Mouse (Mus musculus): ENCODE results near the gene Plcb4.
A peak's percentile ranks its signal among the peaks of the same experiment; 100 is the strongest.

Plcb4 gene

DNA sequence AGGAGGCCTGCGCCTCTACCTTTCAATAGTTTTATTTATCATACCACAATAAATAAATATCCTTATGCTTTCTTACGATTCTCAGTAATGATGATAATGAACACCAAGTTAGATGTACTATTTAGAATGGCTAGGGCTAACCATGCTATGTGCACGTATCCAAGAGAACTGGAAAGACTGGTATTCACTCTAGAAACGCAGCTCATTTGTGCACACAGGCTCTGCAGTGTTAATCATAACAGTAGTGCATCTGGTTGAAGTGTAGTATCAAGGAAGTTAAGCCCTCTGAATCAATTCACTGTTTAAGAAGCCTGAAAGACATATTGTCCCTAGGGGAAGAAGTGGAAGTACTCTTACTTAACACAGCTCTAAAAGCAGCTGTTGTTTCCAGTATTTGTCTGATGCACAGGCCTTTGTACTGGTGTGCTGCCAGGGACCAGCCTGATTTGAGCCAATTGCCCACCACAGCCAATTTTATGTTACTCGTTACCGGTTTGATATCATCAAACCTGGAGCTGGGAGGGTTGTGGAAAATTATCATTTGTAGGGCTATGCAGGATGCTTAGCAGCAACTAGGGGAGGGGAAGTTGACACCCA lies 100.8 kb downstream of the Plcb4 start:
- DNase-seq (ENCODE audit: low read depth, low spot score) = no peak

DNA sequence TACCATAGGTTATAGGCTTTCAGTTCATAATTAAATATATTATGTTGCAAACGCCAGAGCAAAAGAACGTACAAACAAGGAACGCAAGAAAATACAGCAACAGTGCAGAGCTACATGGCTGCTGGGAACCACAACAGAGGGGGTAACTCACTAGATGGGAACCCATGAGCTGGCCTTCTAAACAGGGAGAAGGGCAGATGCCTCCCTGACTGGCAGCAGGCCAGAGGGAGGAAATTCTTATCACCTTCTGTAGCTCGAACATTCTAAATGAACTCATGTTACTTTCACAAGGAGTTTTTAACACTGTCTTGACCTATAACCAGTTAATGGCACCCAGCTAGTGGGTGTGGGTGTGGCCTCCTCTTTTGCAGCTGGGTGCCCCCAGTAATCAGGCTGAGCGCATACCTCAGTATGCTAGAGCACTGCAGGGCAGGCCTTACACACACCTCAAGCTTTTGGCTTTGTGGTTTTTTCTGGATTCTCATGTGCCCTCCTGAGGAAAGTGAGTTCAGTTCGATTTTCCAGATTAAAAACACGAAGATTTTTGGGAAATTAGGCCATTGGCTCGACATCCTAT lies 102.5 kb downstream of the Plcb4 start:
- no peak for DNase-seq (ENCODE audit: low read depth, low spot score)

DNA sequence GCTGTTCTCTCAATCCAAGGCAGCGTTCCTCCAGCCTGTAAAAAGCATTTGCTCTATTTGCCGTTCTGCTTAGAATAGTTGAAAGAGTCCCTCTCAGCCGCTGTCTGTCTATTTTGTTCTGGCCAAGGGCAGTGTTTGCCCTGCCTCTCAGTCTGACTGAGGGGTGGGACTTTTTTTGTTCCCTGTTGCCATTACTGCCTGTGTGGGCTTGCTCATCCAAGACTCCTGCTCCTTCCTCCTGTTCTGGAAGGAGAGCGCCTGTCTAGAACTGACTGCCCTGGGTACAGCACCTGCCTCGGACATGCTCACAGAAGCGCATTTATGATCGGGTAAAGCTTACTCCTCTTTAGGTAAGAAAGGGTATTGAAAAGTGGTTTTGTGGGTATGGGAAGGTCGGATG lies 105.9 kb downstream of the Plcb4 start:
- no peak for DNase-seq (ENCODE audit: low read depth, low spot score)

DNA sequence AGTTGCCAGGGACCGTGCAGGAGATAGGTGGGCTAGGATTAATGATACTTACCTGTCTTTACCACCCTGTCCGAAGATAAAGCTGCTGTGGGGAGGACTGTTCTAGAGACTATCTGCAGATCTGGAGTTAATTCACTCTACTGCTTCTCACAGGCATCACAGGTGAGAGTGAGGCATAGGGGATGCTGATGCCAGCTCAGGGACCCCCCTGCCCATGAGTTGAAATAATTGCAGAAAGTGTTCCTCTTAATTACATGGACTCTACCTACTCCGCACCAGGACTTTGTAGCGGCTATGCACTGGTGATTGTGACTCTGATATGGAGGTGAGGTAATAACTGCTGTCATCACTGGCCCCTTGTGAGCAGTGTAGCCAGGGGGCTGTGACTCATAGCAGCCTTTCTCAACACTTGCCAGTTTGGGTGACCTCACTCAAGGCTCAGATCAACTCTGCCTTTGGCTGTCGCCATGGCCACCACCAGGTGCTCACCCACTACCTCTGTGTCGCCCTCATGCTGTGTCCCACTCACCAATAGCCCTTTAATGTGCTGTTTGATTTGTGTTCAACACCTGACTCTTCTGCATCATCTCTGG lies 107.8 kb downstream of the Plcb4 start:
- DNase-seq (ENCODE audit: low read depth, low spot score) = no peak

DNA sequence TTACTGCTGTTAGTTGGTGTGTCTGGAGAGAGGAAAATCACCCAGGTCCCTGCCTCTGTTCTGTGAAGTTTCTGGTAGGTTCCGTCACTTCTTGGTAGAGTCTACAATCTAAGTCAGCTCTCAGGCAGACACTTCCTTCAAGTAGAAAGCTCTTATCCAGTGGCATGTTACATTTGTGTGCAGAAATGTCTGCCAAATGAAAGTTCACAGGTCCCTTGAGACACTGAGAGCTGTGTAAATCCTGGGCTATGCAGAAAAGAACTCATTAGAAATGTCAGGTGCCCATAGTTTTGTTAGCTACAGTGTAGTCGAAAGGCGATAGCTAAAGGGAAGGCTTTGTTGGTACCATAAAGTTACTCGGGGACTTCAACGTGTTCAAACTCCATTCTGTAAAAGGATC lies 108.7 kb downstream of the Plcb4 start:
- no peak for DNase-seq (ENCODE audit: low read depth, low spot score)

DNA sequence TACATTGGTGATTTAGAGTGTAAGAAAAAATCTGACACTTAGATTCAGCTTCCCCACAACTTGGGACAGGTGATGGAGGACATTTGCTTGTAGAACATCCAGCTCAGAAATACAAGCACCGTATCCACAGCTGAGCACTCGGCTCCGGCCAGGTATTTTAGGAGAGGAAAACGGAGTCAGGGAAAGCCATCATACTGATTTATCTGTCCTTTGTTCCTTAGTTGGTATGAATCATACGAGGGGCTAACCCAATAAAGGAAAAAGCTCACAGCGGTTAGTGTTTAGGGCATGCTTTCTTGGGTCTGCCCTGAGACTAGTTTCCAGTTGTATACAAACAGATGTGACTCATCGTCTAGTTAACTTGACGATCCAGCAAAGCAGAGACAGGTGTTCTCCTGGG lies 110.9 kb downstream of the Plcb4 start:
- no peak for DNase-seq (ENCODE audit: low read depth, low spot score)

DNA sequence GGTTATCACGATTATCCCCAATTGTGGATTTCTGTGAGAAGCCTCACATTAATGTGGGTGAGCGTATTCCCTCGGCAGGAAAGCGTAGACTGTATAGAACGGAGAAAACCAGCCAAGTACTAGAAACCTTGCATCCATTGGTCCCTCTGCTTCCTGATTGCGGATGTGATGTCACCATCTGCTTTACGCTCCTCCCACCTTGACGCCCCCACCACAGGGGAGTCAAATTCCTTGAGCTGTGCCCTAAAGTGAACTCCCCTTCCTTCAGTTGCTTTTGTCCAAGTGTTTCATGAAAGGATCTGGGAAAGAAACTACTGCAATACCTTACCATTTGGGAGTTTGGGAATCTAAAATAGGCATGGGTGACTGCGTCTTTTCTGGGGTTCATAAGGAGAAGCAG lies 111.4 kb downstream of the Plcb4 start:
- no peak for DNase-seq (ENCODE audit: low read depth, low spot score)

DNA sequence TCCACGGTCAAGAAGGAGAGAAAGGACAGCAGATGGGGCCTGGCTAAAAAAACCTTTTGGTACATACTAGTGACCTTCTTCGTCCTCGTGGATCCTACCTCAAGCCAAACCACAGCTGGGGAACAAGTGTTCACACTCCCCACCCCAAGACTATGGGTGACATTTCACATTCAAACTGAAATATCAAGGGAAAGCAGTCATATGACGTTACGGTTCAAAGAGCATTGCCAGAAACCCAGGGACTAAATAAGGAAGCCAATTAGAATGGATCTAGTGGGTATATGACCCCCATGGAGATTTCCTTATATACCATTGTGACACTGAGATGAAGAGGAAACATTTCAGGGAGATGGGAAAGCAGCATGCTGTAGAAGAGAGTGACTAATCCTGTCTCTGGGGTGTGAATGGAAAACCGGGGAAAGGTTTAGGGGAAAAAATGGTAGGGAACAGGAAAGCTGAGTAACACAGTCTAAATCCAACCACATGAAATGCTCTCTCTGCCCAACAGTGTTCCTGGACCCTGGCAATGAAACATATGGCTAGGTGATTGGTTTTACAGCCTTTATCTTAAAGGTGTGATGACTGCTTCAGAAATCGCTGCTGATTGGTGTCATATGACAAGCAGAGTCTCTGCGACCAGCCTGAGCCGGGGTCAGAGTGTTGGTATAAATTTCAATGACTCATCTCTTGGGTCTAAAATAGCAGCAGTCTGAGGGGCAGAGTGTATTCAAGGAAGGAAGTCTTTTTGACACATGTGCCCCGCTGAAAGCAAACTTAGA lies 114.6 kb downstream of the Plcb4 start:
- no peak for DNase-seq (ENCODE audit: low read depth, low spot score)

DNA sequence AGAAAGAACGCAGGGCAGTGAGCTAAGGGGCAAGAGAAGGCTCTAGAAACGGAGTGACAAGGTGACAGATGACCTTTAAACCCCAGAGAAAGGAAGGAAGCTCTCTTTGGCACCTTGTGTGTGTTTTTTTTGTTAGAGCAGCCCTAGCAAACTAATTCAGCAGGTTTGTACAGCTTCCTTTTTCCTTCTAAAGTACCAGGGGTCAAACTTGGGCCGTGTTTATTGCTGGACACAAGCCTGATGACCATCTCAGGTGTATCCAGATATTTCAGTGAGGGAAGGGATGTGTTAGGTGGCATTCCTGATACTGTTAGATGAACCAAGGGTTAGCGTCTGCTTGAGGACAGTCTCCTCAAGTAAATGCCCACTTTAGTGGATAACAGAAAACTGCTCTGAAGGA lies 116.2 kb downstream of the Plcb4 start:
- no peak for DNase-seq (ENCODE audit: low read depth, low spot score)

DNA sequence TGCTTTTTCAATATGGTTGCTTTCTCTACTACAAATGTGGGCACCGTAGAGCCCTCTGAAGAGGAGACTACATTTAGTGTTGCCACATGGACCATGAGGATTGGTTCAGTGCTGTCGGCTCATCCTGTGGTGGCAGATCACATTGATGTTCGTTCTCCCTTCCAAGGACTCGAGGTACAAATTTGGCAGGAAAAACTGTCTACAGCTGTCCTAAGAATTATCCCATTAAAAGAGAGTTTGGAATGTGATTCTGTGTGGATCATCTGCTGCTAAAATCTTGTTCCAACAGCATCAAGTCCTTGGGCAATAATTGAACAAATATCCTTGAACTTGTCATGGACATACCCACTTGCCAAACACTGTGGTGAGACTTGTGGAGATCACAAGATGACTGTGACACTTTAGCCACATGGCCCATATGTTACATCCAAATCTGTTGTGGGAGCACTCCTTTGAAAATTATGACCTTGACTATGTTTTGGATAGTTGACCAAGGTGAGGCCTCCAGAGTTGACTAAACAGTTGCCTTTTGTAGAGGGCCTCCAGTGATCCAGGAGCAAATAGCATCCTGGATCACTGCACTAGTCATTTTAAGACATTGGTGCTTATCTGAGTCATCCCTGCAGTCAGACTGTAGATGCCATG lies 117.4 kb downstream of the Plcb4 start:
- DNase-seq (ENCODE audit: low read depth, low spot score) = no peak

DNA sequence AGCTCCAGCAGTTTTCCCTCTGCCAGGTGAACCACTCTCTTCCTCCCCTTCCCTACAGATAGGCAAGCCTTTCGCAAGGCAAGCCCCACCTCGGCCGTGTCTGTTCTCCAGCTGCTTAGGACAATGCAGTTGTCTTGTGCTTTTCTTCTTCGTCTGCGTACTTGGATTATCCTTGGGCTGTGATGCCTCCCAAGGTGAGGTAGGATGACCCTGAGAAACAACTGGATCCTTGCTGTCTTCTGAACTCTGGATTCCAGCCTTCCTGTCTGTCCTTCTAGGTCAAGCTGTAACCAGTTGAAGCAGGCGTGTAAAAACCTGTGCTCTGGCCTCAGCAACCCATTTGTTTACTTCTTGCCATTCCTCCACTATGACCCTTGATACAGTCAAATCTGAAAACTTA lies 122.6 kb downstream of the Plcb4 start:
- no peak for DNase-seq (ENCODE audit: low read depth, low spot score)

DNA sequence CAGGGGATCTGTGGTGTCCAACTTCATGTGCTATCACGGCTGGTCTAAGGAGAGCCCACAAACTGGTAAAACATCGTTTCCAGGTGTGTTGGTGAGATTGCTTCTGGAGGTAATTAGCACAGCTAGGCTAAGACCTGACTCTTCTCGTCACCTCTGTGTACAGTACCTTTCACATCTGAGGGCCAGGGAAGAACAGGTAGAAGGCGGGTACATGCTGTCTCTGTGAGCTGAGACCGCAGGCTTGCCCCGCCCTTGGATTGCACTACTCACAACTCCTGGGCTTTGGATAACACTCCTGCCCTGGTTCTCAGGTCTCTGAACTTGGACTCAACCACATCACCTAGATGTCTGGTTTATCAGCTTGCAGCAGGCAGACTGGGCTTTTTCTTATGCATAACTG lies 128.6 kb downstream of the Plcb4 start:
- no peak for DNase-seq (ENCODE audit: low read depth, low spot score)

DNA sequence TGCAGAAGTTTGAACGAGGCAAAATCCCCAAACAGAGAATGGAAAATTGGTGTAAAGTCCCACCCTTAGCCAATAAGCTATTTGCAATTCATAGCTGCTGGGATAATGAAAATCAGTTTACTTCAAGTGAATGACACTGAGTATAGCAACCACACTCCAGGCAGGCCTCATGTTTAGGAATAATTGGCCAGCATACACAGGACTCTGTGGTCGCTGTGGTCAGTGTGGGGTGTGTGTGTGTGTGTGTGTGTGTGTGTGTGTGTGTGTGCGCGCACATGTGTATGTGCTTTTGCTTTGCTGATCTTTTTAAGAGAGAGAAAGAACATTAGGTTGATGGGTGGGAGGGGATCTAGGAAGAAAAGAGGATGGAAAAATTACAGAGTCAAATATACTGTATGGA lies 134.1 kb downstream of the Plcb4 start:
- DNase-seq (ENCODE audit: low read depth, low spot score) = no peak

DNA sequence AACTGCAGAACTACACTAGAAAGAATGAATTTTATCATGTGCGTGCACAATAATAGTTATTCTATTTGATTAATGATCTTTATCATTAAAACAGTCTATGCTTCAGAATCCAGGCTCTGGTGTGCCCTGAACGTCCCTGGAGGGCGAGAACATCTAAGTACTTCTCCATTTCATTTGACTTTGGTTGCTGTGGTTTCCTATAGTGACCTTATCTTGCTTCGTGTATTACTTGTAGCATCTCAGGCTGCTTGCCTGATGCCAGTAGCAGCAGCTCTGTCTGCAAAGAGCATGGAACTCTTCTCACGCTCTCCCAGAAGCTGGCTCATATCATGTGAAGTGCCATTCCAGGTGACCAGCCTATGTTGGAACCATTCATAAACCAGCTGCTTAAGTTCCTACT lies 137.9 kb downstream of the Plcb4 start:
- no peak for DNase-seq (ENCODE audit: low read depth, low spot score)

DNA sequence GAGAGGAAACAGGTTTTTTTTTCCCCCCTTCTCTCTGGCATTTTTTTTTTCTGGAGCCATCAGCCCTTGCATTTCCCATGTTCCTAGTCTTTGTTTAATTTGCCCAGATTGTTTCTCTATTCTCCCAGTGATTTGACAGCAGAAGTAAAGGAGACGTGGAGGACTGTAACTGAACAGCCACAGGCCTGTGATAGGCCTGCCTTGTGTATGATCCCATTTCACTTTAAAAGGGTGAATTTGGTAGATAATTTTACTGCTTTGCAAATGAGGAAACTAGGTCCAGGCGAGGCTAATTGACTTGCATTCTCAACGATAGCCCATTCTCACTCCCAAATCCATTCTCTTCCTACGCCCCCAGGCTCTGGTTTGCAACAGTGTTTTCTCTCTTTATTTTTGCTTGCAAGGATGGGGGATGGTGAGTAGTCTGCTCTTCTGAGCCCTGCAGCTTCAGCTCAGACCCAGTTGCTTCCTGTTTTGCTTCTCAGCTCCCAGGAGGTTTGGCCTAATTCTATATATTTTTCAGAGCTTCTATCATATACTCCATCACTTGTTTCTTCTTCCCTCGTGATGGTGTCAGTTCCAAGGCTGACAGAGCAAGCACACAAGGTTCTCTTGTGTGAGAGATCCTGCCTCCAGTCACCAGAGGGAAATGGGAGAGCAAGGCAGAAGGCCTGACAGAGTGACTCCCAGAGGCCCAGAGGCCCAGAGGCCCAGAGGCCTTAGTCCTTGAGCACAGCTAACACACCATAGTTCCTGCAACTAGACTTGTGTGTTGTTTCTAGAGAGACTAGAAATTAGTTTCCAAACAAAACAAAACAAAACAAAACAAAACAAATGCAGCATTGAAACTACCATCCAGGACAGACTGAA lies 139.1 kb downstream of the Plcb4 start:
- peak; percentile 14 for DNase-seq (ENCODE audit: low read depth, low spot score)

DNA sequence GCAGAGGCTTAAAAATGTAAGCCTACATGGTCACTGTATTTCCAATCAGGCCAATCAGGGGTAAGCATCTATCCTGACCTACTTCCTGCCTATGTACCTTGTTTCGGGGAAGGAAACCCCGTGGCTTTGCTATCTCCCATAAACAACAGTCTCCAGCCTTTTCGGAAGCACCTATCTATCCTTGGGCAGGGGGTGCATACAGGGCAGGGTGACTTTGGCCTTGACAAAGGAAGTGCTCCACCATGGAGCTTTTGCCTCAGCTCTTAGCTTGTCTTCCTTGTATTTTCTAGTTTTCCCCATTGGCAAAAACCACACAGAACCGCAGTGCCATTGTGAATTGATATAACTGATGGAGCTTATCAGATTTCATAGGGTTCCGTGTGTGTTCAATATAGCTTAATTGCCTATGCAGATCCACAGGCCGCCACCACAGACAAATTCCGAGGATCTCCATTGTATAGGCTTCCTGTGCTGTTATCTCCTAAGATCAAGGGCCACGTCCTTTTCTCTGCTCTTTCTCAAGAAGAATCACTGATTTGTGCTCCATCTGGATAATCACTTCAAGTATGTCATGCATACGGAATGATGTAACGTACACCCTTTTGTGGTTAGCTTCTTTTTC lies 140.4 kb downstream of the Plcb4 start:
- DNase-seq (ENCODE audit: low read depth, low spot score) = no peak

DNA sequence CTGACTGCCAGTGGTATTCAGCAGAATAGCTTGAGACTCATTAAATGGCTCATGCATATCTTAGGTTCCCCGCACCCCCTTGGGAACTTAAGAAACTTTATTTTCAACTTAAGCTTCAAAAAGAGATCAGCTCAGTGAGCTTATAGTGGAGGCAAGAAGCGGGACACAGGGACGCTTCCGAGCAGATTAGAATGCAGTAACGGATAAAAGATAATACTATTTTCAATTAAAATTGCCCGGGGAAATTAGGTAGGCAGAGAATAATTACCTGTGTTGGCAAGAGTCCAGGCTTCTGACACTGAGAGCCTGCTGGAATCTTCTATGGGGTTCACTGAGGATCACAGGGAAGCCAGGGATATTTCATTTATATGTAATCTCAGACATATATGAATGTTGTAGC lies 141.6 kb downstream of the Plcb4 start:
- no peak for DNase-seq (ENCODE audit: low read depth, low spot score)

DNA sequence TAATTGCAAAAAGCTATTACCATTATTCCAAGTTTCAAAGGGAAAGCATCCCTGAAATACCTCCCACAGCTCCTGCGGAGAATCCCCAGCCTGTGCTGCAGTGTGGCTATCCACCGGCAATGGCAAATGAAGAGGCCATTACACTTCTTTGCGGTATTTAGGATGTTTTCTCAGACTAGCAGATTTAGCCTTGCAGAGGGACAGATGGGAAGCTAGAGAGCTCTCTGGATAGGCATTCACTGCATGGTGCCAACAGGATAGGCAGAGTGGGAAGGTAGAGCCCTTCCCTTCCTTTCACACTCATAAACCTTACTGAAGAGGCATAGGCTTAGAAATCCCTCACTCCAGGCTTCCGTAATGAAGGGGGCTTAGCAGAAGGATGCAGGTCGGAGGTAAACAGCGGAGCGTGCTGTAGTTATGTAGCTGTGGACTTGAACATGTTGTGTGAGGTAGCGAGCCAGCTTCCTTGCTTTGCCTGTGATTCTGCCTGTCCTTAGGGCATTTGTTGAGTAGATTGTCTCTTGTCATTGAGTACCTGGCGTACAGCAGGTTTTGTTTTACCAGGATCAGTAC lies 144.2 kb downstream of the Plcb4 start:
- no peak for DNase-seq (ENCODE audit: low read depth, low spot score)

DNA sequence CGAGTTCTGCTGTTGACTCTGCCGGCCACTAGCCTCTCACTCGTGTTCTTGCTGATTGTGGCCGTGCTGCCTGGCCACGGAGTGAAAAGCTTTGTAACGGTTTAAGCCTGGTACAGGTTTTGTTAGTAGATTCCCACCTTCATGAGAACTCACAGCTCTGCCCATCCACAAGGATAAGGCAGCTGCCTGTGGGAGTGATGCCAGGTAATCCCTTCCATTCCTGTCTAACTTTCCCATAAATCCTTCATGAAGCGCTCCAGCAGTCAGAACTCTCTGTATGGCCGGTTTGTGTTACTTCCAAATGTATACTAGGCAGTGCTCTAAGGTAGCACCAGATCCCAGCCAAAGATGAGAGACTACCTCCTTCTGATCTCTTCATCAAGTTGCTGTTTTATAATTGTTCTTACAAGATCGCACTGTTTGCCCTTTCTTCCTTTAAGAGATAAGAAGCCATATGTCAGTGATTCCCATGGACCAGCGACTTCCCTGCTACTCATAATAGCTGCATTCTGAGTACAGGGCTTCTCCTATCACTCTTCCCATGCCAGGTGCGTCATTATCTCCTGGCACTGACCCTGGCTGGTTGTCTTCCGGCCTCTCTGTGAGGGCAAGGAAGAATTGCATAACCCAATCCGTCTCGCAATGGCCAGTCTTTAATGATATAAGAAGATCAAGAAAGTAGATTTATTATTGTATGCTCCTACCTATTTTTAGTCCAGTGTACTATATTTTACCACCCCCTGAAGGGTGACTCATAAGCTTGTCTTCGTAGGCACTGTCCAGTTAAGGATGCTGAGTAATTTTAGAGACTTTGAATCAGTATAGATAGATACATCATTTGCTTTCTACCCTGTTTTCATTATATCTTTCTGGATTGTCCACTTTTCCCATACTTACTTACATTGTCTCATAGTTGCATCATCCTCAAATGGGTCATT lies 147.2 kb downstream of the Plcb4 start:
- DNase-seq (ENCODE audit: low read depth, low spot score) = no peak

Measured in CD4-positive helper T cell, adult 2 months (primary cell).